Mouse (Mus musculus): Measurements from ENCODE around the gene Cbx4. TPM values are rescaled to one million over a fixed set of nuclear protein-coding genes. Genes with fewer than 3 reads are reported as not detected.

Cbx4 gene
- polyA plus RNA-seq, 1 experiment from 2014 or later: 7.7 TPM

DNA sequence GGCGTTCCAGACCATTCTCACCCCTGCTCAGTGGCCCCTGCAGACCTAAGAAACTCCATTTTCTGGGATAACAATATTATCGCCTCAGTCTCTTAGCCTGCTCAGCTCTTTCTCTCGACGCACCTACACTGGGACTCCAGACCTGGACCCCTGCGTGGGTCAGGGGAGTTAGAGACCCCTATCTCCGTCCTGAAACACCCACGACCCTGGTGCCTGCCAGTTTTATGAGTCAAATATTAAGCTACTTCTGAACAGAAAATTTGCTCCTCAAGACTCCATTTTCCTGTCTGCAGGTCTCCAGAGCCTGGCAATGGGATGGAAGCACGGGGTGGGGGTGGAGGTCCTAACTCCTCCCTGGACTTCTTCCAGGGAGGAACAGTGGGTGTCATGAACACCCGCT, 28.7 kb downstream of the Cbx4 start:
- ATAC-seq (replicated peaks; ENCODE audit: insufficient number of reproducible peaks, low FRiP score, low TSS enrichment): no peak
- Histone ChIP-seq H3K4me2 (peak overlapping the region; percentile 94), H3K4me1 (ENCODE audit: control insufficient read depth, insufficient read depth, low read length) (peaks cover 40% of the 10 kb centered on the region), H3K27ac (ENCODE audit: low read depth, low read length) (no peak overlapping the region), H3K9me3 (replicated peaks; ENCODE audit: control insufficient read depth, low read length) (no peaks in the 10 kb centered on the region), H3K9ac (ENCODE audit: low read depth, low read length) (peak overlapping the region; percentile 88), H3K27me3 (ENCODE audit: control insufficient read depth, insufficient read depth, low read length) (peaks cover 78% of the 10 kb centered on the region), H3K4me3 (ENCODE audit: low read depth, low read length) (peak overlapping the region; percentile 61), H3K36me3 (ENCODE audit: control insufficient read depth, insufficient read depth, low read length) (no peaks in the 10 kb centered on the region)
- 2% methylated on average over 9 of the region's 9 CpGs for WGBS (ENCODE audit: insufficient replicate concordance)

DNA sequence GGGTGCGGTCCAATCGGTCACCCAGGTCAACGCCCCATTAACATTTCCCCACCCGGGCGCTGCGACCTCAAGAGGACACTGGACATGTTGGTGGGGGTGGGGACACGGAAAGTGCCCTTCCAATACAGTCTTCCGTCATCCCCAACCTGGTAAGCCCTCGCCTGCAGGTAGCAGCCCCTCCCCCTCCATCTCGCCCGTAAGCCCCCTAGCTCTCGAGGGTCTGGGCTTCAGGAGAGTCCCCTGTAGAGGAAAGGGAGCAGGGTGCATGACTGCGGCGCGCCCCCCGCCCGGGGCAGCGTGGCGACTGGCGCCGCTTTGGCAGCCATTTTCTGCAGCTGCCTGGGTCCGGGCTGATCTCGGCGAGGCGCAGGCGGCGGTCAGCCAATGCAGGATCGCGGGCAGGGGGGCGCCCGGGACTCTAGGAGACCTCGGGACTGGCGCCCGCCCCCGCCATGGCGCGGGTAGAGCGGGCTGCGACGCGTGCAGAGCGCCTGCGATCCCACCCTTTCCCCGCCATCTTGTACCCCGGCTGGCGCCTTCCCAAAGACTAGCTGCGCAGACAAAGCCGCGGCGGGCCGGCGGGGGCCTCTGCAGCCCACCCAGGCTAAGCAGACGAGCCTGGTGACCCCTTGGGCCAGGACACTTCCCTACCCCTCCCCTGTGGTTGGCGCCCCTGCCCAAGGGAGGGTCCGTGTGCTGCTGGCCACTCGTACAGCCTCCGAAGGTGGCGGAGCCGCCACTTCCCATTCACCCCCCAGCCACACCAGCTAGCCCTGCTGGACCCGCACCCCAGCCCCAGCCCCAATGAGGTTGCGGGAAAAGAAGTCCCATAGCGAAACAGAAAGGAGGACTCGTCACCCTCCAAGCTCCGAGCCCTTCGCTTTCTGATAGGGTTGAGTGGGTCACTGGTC, 29.5 kb downstream of the Cbx4 start:
- peak overlapping the region; percentile 94 for H3K4me2 ChIP-seq
- H3K4me3 ChIP-seq (ENCODE audit: low read depth, low read length): peak overlapping the region; percentile 61
- H3K27me3 ChIP-seq (ENCODE audit: control insufficient read depth, insufficient read depth, low read length): peaks cover 78% of the 10 kb centered on the region
- WGBS (ENCODE audit: insufficient replicate concordance): under 1% methylated on average over 64 of the region's 65 CpGs
- H3K9ac ChIP-seq (ENCODE audit: low read depth, low read length): peak overlapping the region; percentile 88
- no peaks in the 10 kb centered on the region for H3K9me3 ChIP-seq (replicated peaks; ENCODE audit: control insufficient read depth, low read length)
- H3K36me3 ChIP-seq (ENCODE audit: control insufficient read depth, insufficient read depth, low read length): no peaks in the 10 kb centered on the region
- 0 out of 2 replicates have a peak, but pooled peaks have one; percentile 16 for ATAC-seq (replicated peaks; ENCODE audit: insufficient number of reproducible peaks, low FRiP score, low TSS enrichment)
- H3K4me1 ChIP-seq (ENCODE audit: control insufficient read depth, insufficient read depth, low read length): peaks cover 44% of the 10 kb centered on the region
- H3K27ac ChIP-seq (ENCODE audit: low read depth, low read length): peak overlapping the region; percentile 64

DNA sequence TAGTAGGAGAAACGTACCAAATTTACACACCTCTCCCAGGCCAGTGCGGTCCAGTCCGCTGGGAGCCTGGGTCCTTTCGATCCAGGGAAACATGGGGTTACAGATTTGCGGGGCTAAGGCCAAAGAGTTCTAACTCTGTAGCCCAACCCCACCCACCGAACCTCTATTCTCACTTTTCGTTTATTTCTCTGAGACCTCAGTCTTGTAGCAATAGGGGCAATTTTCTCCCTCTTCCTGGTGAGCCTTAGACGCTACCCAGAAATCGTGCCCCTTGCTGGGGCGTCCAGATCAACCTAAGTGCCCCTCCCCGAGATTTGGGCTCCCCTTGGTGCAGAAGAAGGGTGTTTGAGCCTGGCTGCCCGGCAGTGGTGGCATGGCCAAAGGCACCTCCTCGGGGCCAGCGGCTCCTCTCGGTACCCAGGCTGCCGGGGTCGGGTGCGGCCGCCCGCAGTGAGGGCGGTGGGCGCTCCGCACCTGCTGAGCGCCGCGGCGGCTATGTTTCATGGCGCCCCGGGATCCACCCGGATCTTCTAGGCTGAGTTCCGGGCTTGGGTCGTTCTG, 30.4 kb downstream of the Cbx4 start:
- WGBS (ENCODE audit: insufficient replicate concordance): 2% methylated on average over 32 of the region's 32 CpGs
- no peaks in the 10 kb centered on the region for H3K9me3 ChIP-seq (replicated peaks; ENCODE audit: control insufficient read depth, low read length)
- H3K27me3 ChIP-seq (ENCODE audit: control insufficient read depth, insufficient read depth, low read length): peaks cover 78% of the 10 kb centered on the region
- H3K9ac ChIP-seq (ENCODE audit: low read depth, low read length): peak overlapping the region; percentile 46
- no peak overlapping the region for H3K27ac ChIP-seq (ENCODE audit: low read depth, low read length)
- peak overlapping the region; percentile 94 for H3K4me2 ChIP-seq
- peaks cover 44% of the 10 kb centered on the region for H3K4me1 ChIP-seq (ENCODE audit: control insufficient read depth, insufficient read depth, low read length)
- no peaks in the 10 kb centered on the region for H3K36me3 ChIP-seq (ENCODE audit: control insufficient read depth, insufficient read depth, low read length)
- H3K4me3 ChIP-seq (ENCODE audit: low read depth, low read length): peak overlapping the region; percentile 61
- ATAC-seq (replicated peaks; ENCODE audit: insufficient number of reproducible peaks, low FRiP score, low TSS enrichment): no peak

DNA sequence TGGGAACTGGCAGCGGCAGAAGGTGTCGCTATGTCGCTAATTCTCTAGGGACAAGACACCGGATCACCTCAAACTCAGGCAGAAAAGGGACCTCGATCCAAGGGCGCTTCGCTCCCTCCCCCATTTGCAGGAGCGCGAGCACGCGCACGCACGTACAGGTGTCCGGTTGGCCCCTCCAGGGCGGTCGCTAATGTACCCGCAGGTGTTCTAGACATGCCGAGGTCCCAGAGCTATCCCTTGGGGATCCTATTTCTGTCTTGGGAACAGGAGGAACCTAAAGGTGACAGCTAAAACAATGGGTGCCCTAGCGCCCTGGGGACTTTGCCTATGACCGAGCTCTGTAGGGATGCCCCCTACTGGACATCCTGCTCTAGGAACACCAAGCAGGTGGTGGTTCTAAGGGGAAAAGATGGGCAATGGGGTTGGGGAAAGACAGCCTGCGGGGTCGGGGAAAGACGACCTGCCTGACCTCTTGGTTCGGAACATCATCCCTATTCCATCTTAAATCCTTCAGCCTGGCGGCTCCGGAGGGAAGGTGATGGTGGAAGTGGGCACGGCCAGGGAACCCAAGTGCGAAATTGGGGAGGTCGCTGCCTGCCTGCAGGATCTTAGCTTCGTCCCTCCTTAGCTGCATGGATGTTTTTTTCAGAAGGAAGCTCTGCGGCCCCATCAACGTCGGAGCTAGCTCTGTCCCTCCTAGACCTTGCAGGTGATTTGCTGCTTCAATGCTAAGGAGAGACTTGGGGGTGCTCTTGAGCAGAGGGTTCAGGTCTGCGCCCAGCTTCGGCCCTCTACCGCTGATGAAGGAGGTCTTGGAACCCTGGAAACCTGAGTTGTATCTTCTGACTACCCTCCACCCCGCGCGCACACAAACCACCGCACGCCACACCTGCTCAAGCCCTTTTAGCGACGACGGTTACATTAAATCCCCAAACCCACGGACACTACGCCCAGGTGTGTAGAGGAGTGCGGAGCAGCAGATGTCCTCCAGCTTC, 31.4 kb downstream of the Cbx4 start:
- Histone ChIP-seq H3K4me3 (ENCODE audit: low read depth, low read length) (peak overlapping the region; percentile 61), H3K9ac (ENCODE audit: low read depth, low read length) (peak overlapping the region; percentile 69; the same call in 1 of the 2 replicates), H3K27ac (ENCODE audit: low read depth, low read length) (no peak overlapping the region), H3K4me2 (peak overlapping the region; percentile 94), H3K9me3 (replicated peaks; ENCODE audit: control insufficient read depth, low read length) (no peaks in the 10 kb centered on the region), H3K27me3 (ENCODE audit: control insufficient read depth, insufficient read depth, low read length) (peaks cover 78% of the 10 kb centered on the region), H3K36me3 (ENCODE audit: control insufficient read depth, insufficient read depth, low read length) (no peaks in the 10 kb centered on the region), H3K4me1 (ENCODE audit: control insufficient read depth, insufficient read depth, low read length) (peaks cover 44% of the 10 kb centered on the region)
- 3% methylated on average over 47 of the region's 47 CpGs for WGBS (ENCODE audit: insufficient replicate concordance)
- no peak for ATAC-seq (replicated peaks; ENCODE audit: insufficient number of reproducible peaks, low FRiP score, low TSS enrichment)

DNA sequence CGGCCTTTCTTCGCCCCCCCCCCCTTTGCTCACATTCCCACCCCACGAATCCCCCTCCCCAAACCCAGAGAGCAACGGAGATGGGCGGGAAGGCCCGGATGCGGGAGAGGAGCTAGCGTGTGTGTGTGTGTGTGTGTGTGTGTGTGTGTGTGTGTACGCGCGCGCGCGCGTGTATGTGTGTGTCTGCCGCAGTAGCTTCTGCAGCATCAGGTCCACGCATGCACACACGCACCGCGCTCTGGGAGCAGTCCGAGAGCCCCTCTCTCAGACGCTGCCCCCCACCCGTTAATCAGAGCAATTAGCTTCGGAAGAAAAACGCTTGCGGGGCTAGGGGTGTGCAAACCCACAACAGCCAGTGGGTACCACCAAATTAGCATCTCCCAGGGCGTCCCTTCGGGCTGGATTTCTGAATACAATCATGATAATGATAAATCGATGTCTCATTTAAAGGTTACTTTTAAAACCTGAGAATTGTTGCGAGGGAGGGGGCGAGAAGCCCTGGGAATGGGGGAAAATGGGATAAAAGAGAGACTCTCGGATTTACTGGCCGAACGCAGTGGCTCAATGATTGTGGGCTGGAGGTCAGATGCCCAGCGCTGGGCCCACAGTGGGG, 32.2 kb downstream of the Cbx4 start:
- H3K9ac ChIP-seq (ENCODE audit: low read depth, low read length): peak overlapping the region; percentile 69
- H3K9me3 ChIP-seq (replicated peaks; ENCODE audit: control insufficient read depth, low read length): no peaks in the 10 kb centered on the region
- H3K4me2 ChIP-seq: peak overlapping the region; percentile 94
- 1% methylated on average over 34 of the region's 35 CpGs for WGBS (ENCODE audit: insufficient replicate concordance)
- no peaks in the 10 kb centered on the region for H3K36me3 ChIP-seq (ENCODE audit: control insufficient read depth, insufficient read depth, low read length)
- H3K27ac ChIP-seq (ENCODE audit: low read depth, low read length): peak overlapping the region; percentile 35; the same call in 1 of the 2 replicates
- ATAC-seq (replicated peaks; ENCODE audit: insufficient number of reproducible peaks, low FRiP score, low TSS enrichment): no peak
- peak overlapping the region; percentile 15 for H3K4me3 ChIP-seq (ENCODE audit: low read depth, low read length)
- H3K4me1 ChIP-seq (ENCODE audit: control insufficient read depth, insufficient read depth, low read length): peaks cover 42% of the 10 kb centered on the region
- H3K27me3 ChIP-seq (ENCODE audit: control insufficient read depth, insufficient read depth, low read length): peaks cover 78% of the 10 kb centered on the region

DNA sequence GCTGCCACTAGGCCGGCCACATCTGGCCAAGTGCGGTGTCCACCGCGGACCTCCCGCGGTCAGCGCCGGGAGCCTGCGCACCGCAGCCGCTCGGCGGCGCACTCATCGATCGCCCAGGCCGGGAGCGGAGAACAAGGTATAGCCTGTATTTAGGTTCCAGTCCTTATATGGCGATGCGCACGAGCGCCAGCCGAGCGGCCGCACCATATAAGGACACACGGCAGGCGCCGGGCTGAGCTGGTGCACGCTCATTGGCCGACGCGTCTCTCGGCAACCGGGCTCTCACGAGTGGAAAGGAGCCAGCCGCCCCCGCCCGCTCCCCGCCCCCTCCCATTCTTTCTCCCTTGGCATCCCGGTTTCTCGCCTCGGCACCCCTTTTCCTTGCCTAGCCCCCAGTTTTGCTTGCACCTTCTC, 32.8 kb downstream of the Cbx4 start:
- Histone ChIP-seq H3K4me1 (ENCODE audit: control insufficient read depth, insufficient read depth, low read length) (peaks cover 36% of the 10 kb centered on the region), H3K27ac (ENCODE audit: low read depth, low read length) (peak overlapping the region; percentile 86), H3K9ac (ENCODE audit: low read depth, low read length) (peak overlapping the region; percentile 69), H3K36me3 (ENCODE audit: control insufficient read depth, insufficient read depth, low read length) (no peaks in the 10 kb centered on the region), H3K9me3 (replicated peaks; ENCODE audit: control insufficient read depth, low read length) (no peaks in the 10 kb centered on the region), H3K27me3 (ENCODE audit: control insufficient read depth, insufficient read depth, low read length) (peaks cover 78% of the 10 kb centered on the region), H3K4me3 (ENCODE audit: low read depth, low read length) (peak overlapping the region; percentile 15), H3K4me2 (peak overlapping the region; percentile 94)
- WGBS (ENCODE audit: insufficient replicate concordance): under 1% methylated on average over 42 of the region's 42 CpGs
- ATAC-seq (replicated peaks; ENCODE audit: insufficient number of reproducible peaks, low FRiP score, low TSS enrichment): peak; percentile 79

DNA sequence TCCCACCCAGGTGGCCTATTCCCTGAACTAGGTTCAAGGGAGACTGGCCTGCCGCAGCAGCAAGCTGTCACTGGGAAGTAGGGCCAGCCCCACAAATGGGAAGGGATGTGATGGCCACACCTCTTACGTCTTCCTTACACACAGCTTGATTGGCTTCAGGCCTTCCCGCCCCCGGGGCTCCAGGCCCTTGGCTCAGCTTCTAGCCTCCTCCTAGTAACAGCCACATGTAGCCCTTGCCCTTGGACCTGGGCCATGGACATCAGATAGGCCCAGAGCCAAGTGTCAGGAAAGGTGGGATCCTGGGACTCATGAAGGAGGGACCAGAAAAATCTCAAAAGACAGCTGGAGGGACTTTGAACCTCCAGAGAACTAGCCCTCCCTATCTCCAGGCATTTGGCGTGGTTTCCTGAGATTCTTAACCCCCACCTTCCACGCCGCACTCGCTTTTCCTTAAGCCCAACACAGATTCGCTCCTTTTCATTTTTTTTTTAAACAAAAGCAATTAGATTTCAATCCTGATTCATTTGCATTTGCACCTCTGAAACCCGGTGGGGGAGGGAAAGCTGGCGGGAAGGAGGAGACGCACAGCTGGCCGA, 33.3 kb downstream of the Cbx4 start:
- peak overlapping the region; percentile 86 for H3K27ac ChIP-seq (ENCODE audit: low read depth, low read length)
- H3K9me3 ChIP-seq (replicated peaks; ENCODE audit: control insufficient read depth, low read length): no peaks in the 10 kb centered on the region
- WGBS (ENCODE audit: insufficient replicate concordance): under 1% methylated on average over 13 of the region's 13 CpGs
- ATAC-seq (replicated peaks; ENCODE audit: insufficient number of reproducible peaks, low FRiP score, low TSS enrichment): peak; percentile 36; the same call in 1 of the 2 replicates
- no peaks in the 10 kb centered on the region for H3K36me3 ChIP-seq (ENCODE audit: control insufficient read depth, insufficient read depth, low read length)
- peak overlapping the region; percentile 68 for H3K9ac ChIP-seq (ENCODE audit: low read depth, low read length)
- H3K27me3 ChIP-seq (ENCODE audit: control insufficient read depth, insufficient read depth, low read length): peaks cover 78% of the 10 kb centered on the region
- H3K4me2 ChIP-seq: peak overlapping the region; percentile 94
- H3K4me3 ChIP-seq (ENCODE audit: low read depth, low read length): peak overlapping the region; percentile 15
- H3K4me1 ChIP-seq (ENCODE audit: control insufficient read depth, insufficient read depth, low read length): peaks cover 35% of the 10 kb centered on the region
